Mouse (Mus musculus): ENCODE measurements at regions not wholly inside any gene's neighbourhood (a gene's known extent, or its start where the extent isn't known, plus 50 kb on each side); places are given as distances from the start of the nearest gene placed in this dataset.

DNA sequence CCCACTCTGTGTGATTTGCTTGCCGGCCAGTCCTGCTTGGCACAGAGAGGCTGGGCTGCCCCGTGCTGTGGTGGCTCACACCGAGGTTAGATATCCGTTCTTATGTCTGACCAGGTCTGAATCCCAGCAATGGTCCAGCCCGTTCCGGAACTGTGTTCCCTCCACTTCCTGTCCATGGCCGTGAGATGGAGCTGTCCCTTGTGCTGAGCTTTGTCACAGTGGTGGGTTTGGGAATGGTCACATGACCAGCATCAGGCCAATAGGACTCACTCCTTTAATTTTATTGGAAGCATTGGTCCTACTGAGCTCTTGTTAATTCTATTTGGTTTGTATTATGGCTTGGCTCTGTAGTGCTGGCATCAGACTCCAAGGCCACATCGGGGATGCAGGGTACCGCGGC, 132.9 kb upstream of the Zfp64 start:
- TF ChIP-seq CTCF (IDR thresholded peaks at IDR 0.05; ENCODE audit: borderline replicate concordance, control insufficient read depth, extremely low read depth, insufficient read depth, low read length, poor library complexity) (no peak), POLR2A (IDR thresholded peaks at IDR 0.05; ENCODE audit: control insufficient read depth, extremely low read depth, insufficient read depth, low read length, poor library complexity) (no peak)

Data from thymus, adult 2 months (tissue).